Mouse (Mus musculus): ENCODE measurements at regions not wholly inside any gene's neighbourhood (a gene's known extent, or its start where the extent isn't known, plus 50 kb on each side); places are given as distances from the start of the nearest gene placed in this dataset.

DNA sequence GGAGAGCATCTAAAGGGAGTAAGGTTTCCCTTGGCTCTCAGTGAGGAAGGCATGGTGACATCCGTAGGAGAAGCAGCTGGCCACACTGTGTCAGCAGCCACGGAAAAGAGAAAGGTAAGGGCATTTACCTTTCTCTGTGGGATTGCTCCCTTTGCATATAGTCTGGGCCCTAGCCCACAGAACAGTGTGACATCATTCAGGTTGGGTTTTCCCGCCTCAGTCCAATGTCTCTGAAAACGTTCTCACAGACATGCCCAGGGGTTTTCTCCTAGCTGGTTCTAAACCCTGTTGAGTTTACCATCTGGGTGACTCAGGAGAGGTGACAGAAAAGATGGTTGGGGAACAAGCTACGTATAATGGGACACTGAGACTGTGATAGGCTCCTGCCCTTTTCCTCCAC, 55.9 kb upstream of the Mylip start:
- Histone ChIP-seq H3K36me3 (ENCODE audit: control insufficient read depth, insufficient read depth, low read length) (no peaks in the 10 kb centered on the region), H3K9ac (ENCODE audit: low read length) (no peak overlapping the region), H3K27me3 (ENCODE audit: control insufficient read depth, insufficient read depth, low read length) (no peaks in the 10 kb centered on the region), H3K27ac (replicated peaks) (no peak overlapping the region), H3K4me1 (replicated peaks; ENCODE audit: control insufficient read depth, insufficient read depth) (no peaks in the 10 kb centered on the region), H3K4me2 (replicated peaks; ENCODE audit: low read depth) (no peak overlapping the region), H3K4me3 (ENCODE audit: low read depth, low read length) (no peak overlapping the region), H3K9me3 (ENCODE audit: control insufficient read depth, low read length) (no peaks in the 10 kb centered on the region)
- DNase-seq (ENCODE audit: low spot score) = no peak
- ATAC-seq (ENCODE audit: low FRiP score, low TSS enrichment) = no peak
- TF ChIP-seq EP300 (optimal IDR thresholded peaks at IDR 0.05) (no peak), CTCF (IDR thresholded peaks at IDR 0.05; ENCODE audit: low read depth) (no peak)
- 80% methylated on average over 5 of the region's 5 CpGs for WGBS

All from stomach, postnatal 0 days (tissue).